Mouse (Mus musculus) kidney, adult 8-10 months (tissue): ENCODE measurements at regions not wholly inside any gene's neighbourhood (a gene's known extent, or its start where the extent isn't known, plus 50 kb on each side); places are given as distances from the start of the nearest gene placed in this dataset.

ENCODE experiments used
- DNase-seq, 2 experiments: peaks; one replicate each; pipeline ENCODE4 v3.0.0; 2022

- DNase-seq, result peak; percentile 75 to 91
These were observed 69.5 kb upstream of the Gls start for GRCm38 (mm10) chr1:52302557-52302956.

- no peak for DNase-seq
These were observed 68.2 kb upstream of the Gls start for GRCm38 (mm10) chr1:52301266-52301665.

- DNase-seq, result no peak
These were observed 66.5 kb upstream of the Gls start for GRCm38 (mm10) chr1:52299559-52299958.

GRCm38 (mm10) chr1:52298336-52298735 lies 65.3 kb upstream of the Gls start:
- no peak for DNase-seq

GRCm38 (mm10) chr1:52296178-52296577 lies 63.1 kb upstream of the Gls start:
- DNase-seq, result no peak

- DNase-seq, result no peak
These were observed 61.5 kb upstream of the Gls start for GRCm38 (mm10) chr1:52294521-52294920.

GRCm38 (mm10) chr1:52293393-52294099 lies 60.5 kb upstream of the Gls start:
- peak; percentile 70 to 90 for DNase-seq
